Comparison of ENCODE assay signal across 8 mouse cellular contexts in the genomic region with DNA sequence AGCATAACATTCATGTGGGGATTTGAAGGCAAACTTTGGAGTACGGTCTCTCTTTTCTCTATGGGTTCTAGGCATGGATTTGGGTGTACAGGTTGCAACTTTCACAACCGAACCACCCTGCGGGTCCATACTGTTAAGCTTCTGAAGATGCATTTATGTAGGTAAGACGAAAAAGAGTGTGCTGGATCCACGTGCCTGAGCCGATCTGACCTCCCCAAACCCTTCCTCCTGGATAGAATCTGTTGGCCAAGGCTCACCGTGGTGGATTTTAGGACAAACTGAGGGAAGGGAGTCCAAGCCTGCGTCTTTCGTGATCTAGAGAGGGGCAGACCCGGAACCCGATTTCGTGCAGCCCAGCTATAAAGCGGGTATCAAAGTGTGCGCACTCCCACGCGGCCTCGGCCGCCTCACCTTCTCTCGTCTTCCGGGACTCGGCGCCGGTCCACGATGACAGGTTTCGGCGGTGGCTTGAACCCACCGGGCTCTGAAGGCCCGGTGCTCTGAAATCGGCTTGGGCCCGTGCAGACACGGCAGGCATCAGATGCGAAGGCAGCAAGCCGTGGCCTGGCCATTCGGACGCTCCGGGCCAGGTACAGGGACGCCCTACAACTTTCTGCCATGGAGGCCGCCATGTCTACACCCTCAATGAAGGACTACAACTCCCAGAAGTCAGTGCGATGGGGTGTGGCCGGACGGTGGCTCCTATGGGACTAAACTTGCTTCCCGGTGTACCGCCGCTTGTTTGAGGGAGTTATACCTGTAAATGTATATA. TPM values are rescaled to one million over a fixed set of nuclear protein-coding genes. Genes with fewer than 3 reads are reported as not detected.
A peak's percentile ranks its signal among the peaks of the same experiment; 100 is the strongest.
DNase-seq lines count a peak whose midpoint lies in the region; ATAC-seq and TF ChIP-seq lines count a peak whose summit lies in the region.

A gene (minus strand): TSS at position 663 of the 772 bp plus-strand sequence.

- peak within 1 kb of the TSS; percentile 74 for H3K4me2 ChIP-seq in embryonic facial prominence, embryonic 13.5 days
- H3K4me2 ChIP-seq in limb, embryonic 13.5 days (replicated peaks): peak within 1 kb of the TSS; percentile 79
- H3K4me2 ChIP-seq in midbrain, embryonic 16.5 days (ENCODE audit: low read length): peak within 1 kb of the TSS; percentile 63

- no peak for TF ChIP-seq CTCF in heart, adult 2 months (IDR thresholded peaks at IDR 0.05)

- no peaks in the 10 kb centered on the region for H3K9me3 ChIP-seq in embryonic facial prominence, embryonic 13.5 days
- no peaks in the 10 kb centered on the region for H3K9me3 ChIP-seq in limb, embryonic 13.5 days
- no peaks in the 10 kb centered on the region for H3K9me3 ChIP-seq in midbrain, embryonic 16.5 days (replicated peaks; ENCODE audit: control insufficient read depth, low read length, poor library complexity, severe bottlenecking)

- TF ChIP-seq EP300 in heart, adult 2 months (IDR thresholded peaks at IDR 0.05; ENCODE audit: insufficient read depth, low read depth, low read length): 0 out of 2 replicates have a peak, but pooled peaks have one; percentile 25

- intact Hi-C loops in heart, adult 2 months (cut with DNase I): loop anchor here (5.0 kb wide), 1 partner anchor 43 kb away; a partner anchor contains a TSS

- peaks cover 34% of the 10 kb centered on the region for H3K36me3 ChIP-seq in embryonic facial prominence, embryonic 13.5 days
- H3K36me3 ChIP-seq in heart, adult 2 months (ENCODE audit: control insufficient read depth, insufficient read depth, low read length): no peaks in the 10 kb centered on the region
- H3K36me3 ChIP-seq in limb, embryonic 13.5 days: peaks cover 34% of the 10 kb centered on the region
- H3K36me3 ChIP-seq in midbrain, embryonic 16.5 days (ENCODE audit: control insufficient read depth, insufficient read depth, low read length): peaks cover 12% of the 10 kb centered on the region

- no peaks in the 10 kb centered on the region for H3K79me2 ChIP-seq in heart, adult 2 months (replicated peaks; ENCODE audit: control insufficient read depth, insufficient read depth, low read length)

- peak; percentile 32; the same call in 1 of the 2 replicates for TF ChIP-seq POLR2A in heart, adult 2 months (IDR thresholded peaks at IDR 0.05; ENCODE audit: insufficient read depth, low read depth, low read length)

- peak within 1 kb of the TSS; percentile 85 for H3K4me3 ChIP-seq in embryonic facial prominence, embryonic 13.5 days
- peak within 1 kb of the TSS; percentile 88 for H3K4me3 ChIP-seq in heart, adult 2 months
- H3K4me3 ChIP-seq in limb, embryonic 13.5 days: peak within 1 kb of the TSS; percentile 84
- H3K4me3 ChIP-seq in midbrain, embryonic 16.5 days (ENCODE audit: low read depth, low read length): peak within 1 kb of the TSS; percentile 71

- H3K27me3 ChIP-seq in embryonic facial prominence, embryonic 13.5 days: no peaks in the 10 kb centered on the region
- no peaks in the 10 kb centered on the region for H3K27me3 ChIP-seq in heart, adult 2 months (ENCODE audit: control insufficient read depth, insufficient read depth, low read length)
- no peaks in the 10 kb centered on the region for H3K27me3 ChIP-seq in limb, embryonic 13.5 days
- no peaks in the 10 kb centered on the region for H3K27me3 ChIP-seq in midbrain, embryonic 16.5 days (ENCODE audit: control insufficient read depth, insufficient read depth, low read depth, low read length)

- peaks cover 9% of the 10 kb centered on the region for H3K4me1 ChIP-seq in embryonic facial prominence, embryonic 13.5 days
- H3K4me1 ChIP-seq in heart, adult 2 months (ENCODE audit: control insufficient read depth, insufficient read depth, low read length): no peaks in the 10 kb centered on the region
- peaks cover 9% of the 10 kb centered on the region for H3K4me1 ChIP-seq in limb, embryonic 13.5 days
- H3K4me1 ChIP-seq in midbrain, embryonic 16.5 days (ENCODE audit: control insufficient read depth, insufficient read depth, low read length): peaks cover 11% of the 10 kb centered on the region

- peak; percentile 95 for ATAC-seq in embryonic facial prominence, embryonic 13.5 days (ENCODE audit: insufficient number of reproducible peaks, insufficient read depth, low FRiP score, low TSS enrichment, low read depth)
- ATAC-seq in limb, embryonic 13.5 days (ENCODE audit: low FRiP score, low read depth): peak; percentile 97
- peak; percentile 99 for ATAC-seq in midbrain, embryonic 16.5 days

- under 1% methylated on average over 44 of the region's 44 CpGs for WGBS in embryonic facial prominence, embryonic 13.5 days
- WGBS in heart, adult 2 months: under 1% methylated on average over 44 of the region's 44 CpGs
- under 1% methylated on average over 44 of the region's 44 CpGs for whole genome bisulfite sequencing in limb, embryonic 13.5 days
- under 1% methylated on average over 44 of the region's 44 CpGs for WGBS in midbrain, embryonic 16.5 days

- no peak within 1 kb of the TSS for H3K27ac ChIP-seq in embryonic facial prominence, embryonic 13.5 days
- H3K27ac ChIP-seq in heart, adult 2 months: peak within 1 kb of the TSS; percentile 78
- H3K27ac ChIP-seq in limb, embryonic 13.5 days: no peak within 1 kb of the TSS; the same call in 1 of the 2 replicates
- H3K27ac ChIP-seq in midbrain, embryonic 16.5 days (ENCODE audit: low read length): no peak within 1 kb of the TSS

- peak; percentile 79 for DNase-seq in 3134 (ENCODE audit: extremely low read depth, insufficient read length, low spot score)
- DNase-seq in adrenal gland, postnatal 36 days: peak; percentile 91
- peak; percentile 92 to 97 for DNase-seq in heart, adult 2 months
- peak; percentile 91 to 95 for DNase-seq in kidney, adult 8-10 months
- DNase-seq in spleen, postnatal 10 days (ENCODE audit: low spot score in 2 of 2): peak; percentile 87 to 91

- peak within 1 kb of the TSS; percentile 81 for H3K9ac ChIP-seq in embryonic facial prominence, embryonic 13.5 days
- H3K9ac ChIP-seq in heart, adult 2 months (ENCODE audit: low read depth, low read length): peak within 1 kb of the TSS; percentile 66
- H3K9ac ChIP-seq in limb, embryonic 13.5 days: peak within 1 kb of the TSS; percentile 81
- peak within 1 kb of the TSS; percentile 72 for H3K9ac ChIP-seq in midbrain, embryonic 16.5 days (ENCODE audit: low read depth, low read length)

RNA-seq across cellular contexts. Expression of the gene that starts here (rescaled TPM):
- total RNA-seq in adrenal gland, postnatal 36 days (2021): 10 to 100 TPM; 38.2 to 43.6 TPM
- polyA plus RNA-seq in embryonic facial prominence, embryonic 13.5 days (2015; fragmentation: Nextera tagmentation; extraction: Ambion mirVana): 42.1 and 59.7 TPM in 2 replicates
- total RNA-seq in heart, adult 2 months (2021): 10 to 100 TPM; 33.7 to 40.4 TPM
- 5.6 and 11.8 TPM in 2 replicates for polyA plus RNA-seq in heart, adult 2 months (2012; rRNA removed)
- polyA plus RNA-seq in limb, embryonic 13.5 days (2015; fragmentation: Nextera tagmentation; extraction: Ambion mirVana): 52.9 and 58.1 TPM in 2 replicates
- 38.2 and 41.7 TPM in 2 replicates for polyA plus RNA-seq in midbrain, embryonic 16.5 days (2015; fragmentation: Nextera tagmentation; extraction: Ambion mirVana)
